Comparison of ENCODE assay signal across 9 mouse cellular contexts in the genomic region with DNA sequence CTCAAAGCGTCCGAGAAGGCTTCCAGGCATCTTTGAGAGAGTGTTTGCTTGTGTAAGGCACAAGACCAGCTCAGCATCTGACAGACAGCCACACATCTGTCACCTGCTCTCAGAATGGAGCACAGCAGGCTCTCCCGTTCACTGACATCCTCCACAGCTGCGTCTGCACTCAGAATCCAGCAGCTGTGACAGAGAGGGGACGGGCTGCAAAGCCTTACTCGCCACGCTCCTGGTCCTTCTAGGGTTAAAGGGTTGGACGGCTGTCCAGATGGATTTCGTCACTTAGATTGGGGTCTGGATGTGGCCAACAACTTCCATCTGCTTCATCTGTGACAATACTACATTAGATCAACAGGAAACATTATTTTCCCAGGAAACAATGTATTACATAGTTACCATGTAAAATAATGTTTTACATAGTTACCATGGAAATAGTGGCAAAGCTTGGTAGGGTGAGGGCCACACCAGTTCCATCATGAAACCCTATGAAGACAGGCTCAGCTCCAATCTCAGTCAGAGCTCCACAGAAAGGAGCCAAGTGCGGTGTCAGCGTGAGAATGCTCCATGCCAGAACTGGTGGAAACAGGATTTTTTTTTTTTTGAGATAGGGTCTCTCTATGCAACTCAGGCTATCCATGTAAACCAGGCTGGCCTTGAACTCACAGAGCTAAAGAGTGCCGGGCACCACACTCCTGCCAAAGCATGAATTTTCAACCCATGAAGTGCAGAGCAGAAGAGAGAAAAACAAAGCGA. TPM values are rescaled to one million over a fixed set of nuclear protein-coding genes. Genes with fewer than 3 reads are reported as not detected.
DNase-seq lines count a peak whose midpoint lies in the region; ATAC-seq lines count a peak whose summit lies in the region.
"Had no signal": no experiment of that assay in that cellular context is flagged by ENCODE, and none has a peak within 500 bp of the region (broad histone marks: within the 10 kb centered on the region; RNA-seq: fewer than 3 reads in every experiment).

No protein-coding gene starts in this region.

- no peaks in the 10 kb centered on the region; the same call in 1 of the 2 replicates for H3K9me3 ChIP-seq in heart, embryonic 10.5 days
- H3K9me3 ChIP-seq: forebrain, embryonic 12.5 days had no signal

- H3K36me3 ChIP-seq in heart, embryonic 10.5 days = no peaks in the 10 kb centered on the region
- H3K36me3 ChIP-seq: forebrain, embryonic 12.5 days had no signal

- DNase-seq in heart, adult 9 months (ENCODE audit: low spot score in 2 of 2) = peak; percentile 62 to 65
- DNase-seq in heart, embryonic 10.5 days (ENCODE audit: low spot score) = no peak
- DNase-seq in A20 (ENCODE audit: low read depth, low spot score) = peak; percentile 83
- peak; percentile 73 to 91 for DNase-seq in lung, postnatal 4 days
- DNase-seq in right cerebral cortex, postnatal 4 days = no peak
- no peak for DNase-seq in frontal cortex, postnatal 10 days (ENCODE audit: low spot score in 2 of 2)
- DNase-seq in left cerebral cortex, postnatal 14 days (ENCODE audit: low spot score in 2 of 2) = no peak

- intact Hi-C loops in left cerebral cortex, postnatal 14 days (cut with DNase I) = no loop called here

- H3K27ac ChIP-seq in heart, embryonic 10.5 days = no peak overlapping the region
- H3K27ac ChIP-seq: forebrain, embryonic 12.5 days had no signal

- 43% methylated on average over 13 of the region's 13 CpGs for WGBS in heart, embryonic 10.5 days

- H3K4me3 ChIP-seq in heart, embryonic 10.5 days = no peak overlapping the region
- H3K4me3 ChIP-seq: forebrain, embryonic 12.5 days had no signal

- peaks cover 16% of the 10 kb centered on the region; the same call in 1 of the 2 replicates for H3K27me3 ChIP-seq in heart, embryonic 10.5 days (ENCODE audit: insufficient read depth, poor library complexity, severe bottlenecking)

- peak; percentile 33 for ATAC-seq in granulocyte monocyte progenitor cell, adult 5-6 weeks (replicated peaks; ENCODE audit: poor library complexity, severe bottlenecking)

- peaks cover 43% of the 10 kb centered on the region for H3K4me1 ChIP-seq in heart, embryonic 10.5 days
- H3K4me1 ChIP-seq: forebrain, embryonic 12.5 days had no signal

RNA-seq across cellular contexts. Expression of gene Emc8, which starts 28.2 kb away (rescaled TPM):
- 249 and 314 TPM in 2 replicates for polyA plus RNA-seq in heart, embryonic 10.5 days (2016; fragmentation: Nextera tagmentation; extraction: Ambion mirVana)
- 34.9 and 56.5 TPM in 2 replicates for total RNA-seq in granulocyte monocyte progenitor cell, adult 5-6 weeks (2014; fragmentation: Nextera tagmentation)
- 36.5 and 61.2 TPM in 2 replicates for total RNA-seq in granulocyte monocyte progenitor cell, adult 5-6 weeks (2017)
- total RNA-seq in left cerebral cortex, postnatal 14 days (2021) = 10 to 100 TPM; 72.6 to 78.6 TPM

RNA-seq across cellular contexts. Expression of gene Cox4i1, which starts 28.6 kb away (rescaled TPM):
- 1,295 and 1,617 TPM in 2 replicates for polyA plus RNA-seq in heart, embryonic 10.5 days (2016; fragmentation: Nextera tagmentation; extraction: Ambion mirVana)
- 1,083 and 1,131 TPM in 2 replicates for total RNA-seq in granulocyte monocyte progenitor cell, adult 5-6 weeks (2014; fragmentation: Nextera tagmentation)
- 462 and 506 TPM in 2 replicates for total RNA-seq in granulocyte monocyte progenitor cell, adult 5-6 weeks (2017)
- total RNA-seq in left cerebral cortex, postnatal 14 days (2021) = 1,000 to 10,000 TPM; 1,181 to 1,191 TPM

RNA-seq across cellular contexts. Expression of gene Gm27021, which starts 28.7 kb away (rescaled TPM):
- polyA plus RNA-seq in heart, embryonic 10.5 days (2016; fragmentation: Nextera tagmentation; extraction: Ambion mirVana) = 1.9 and 2.8 TPM in 2 replicates
- total RNA-seq in granulocyte monocyte progenitor cell, adult 5-6 weeks (2014; fragmentation: Nextera tagmentation) = not detected in 2 replicates
- total RNA-seq in granulocyte monocyte progenitor cell, adult 5-6 weeks (2017) = not detected in 2 replicates
- total RNA-seq in left cerebral cortex, postnatal 14 days (2021) = not detected

RNA-seq across cellular contexts. Expression of gene Irf8, which starts 39.6 kb away (rescaled TPM):
- polyA plus RNA-seq in heart, embryonic 10.5 days (2016; fragmentation: Nextera tagmentation; extraction: Ambion mirVana) = 2.1 and 4.5 TPM in 2 replicates
- 213 and 215 TPM in 2 replicates for total RNA-seq in granulocyte monocyte progenitor cell, adult 5-6 weeks (2014; fragmentation: Nextera tagmentation)
- total RNA-seq in granulocyte monocyte progenitor cell, adult 5-6 weeks (2017) = 171 and 196 TPM in 2 replicates
- 1 to 10 TPM; 3.9 to 5.2 TPM for total RNA-seq in left cerebral cortex, postnatal 14 days (2021)

RNA-seq across cellular contexts. Expression of gene 1190005I06Rik, which starts 49.1 kb away (rescaled TPM):
- polyA plus RNA-seq in heart, embryonic 10.5 days (2016; fragmentation: Nextera tagmentation; extraction: Ambion mirVana) = 4.6 and 7.7 TPM in 2 replicates
- total RNA-seq in granulocyte monocyte progenitor cell, adult 5-6 weeks (2014; fragmentation: Nextera tagmentation) = not detected in 2 replicates
- 0.60 TPM in 1 of 2 replicates, not detected in the other for total RNA-seq in granulocyte monocyte progenitor cell, adult 5-6 weeks (2017)
- 1 to 10 TPM; 5.7 to 6.7 TPM for total RNA-seq in left cerebral cortex, postnatal 14 days (2021)

Comparison
In these comparisons a context has a peak if more than half of its experiments do, and no peak if none do; other contexts are left out.
1. DNase-seq: peak in heart, adult 9 months (2 of 2), A20 (single experiment) and lung, postnatal 4 days (2 of 2); none in heart, embryonic 10.5 days (single experiment), right cerebral cortex, postnatal 4 days (single experiment), frontal cortex, postnatal 10 days (0 of 2) and left cerebral cortex, postnatal 14 days (0 of 2).